Mouse (Mus musculus) MN1 (cell line): ENCODE measurements at regions not wholly inside any gene's neighbourhood (a gene's known extent, or its start where the extent isn't known, plus 50 kb on each side); places are given as distances from the start of the nearest gene placed in this dataset.

Experiments
- DNase-seq: peaks from one replicate; pipeline ENCODE4 v3.0.0-alpha.2; 2016; ENCODE audit warnings: low spot score

DNA sequence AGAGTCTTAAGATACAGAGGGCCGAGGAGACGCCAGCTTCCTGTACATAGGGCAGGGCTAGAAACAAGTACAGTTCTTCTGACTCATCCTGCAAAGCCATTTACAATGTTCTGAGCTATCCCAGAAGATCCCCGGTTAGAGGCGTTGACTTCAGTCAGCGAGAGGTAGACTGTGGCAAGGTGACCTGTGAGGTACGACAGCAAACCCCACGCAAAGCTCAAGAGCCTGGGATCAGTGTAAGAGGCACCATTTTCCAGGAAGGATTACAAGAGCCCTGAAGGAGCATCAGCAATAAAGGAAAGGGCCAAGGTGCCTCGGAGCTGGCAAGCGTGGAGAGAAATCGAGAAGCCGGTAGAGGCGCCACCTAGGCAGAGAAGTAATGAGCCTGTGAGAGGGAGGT, 61.8 kb upstream of the Frmd6 start:
- DNase-seq, result no peak

DNA sequence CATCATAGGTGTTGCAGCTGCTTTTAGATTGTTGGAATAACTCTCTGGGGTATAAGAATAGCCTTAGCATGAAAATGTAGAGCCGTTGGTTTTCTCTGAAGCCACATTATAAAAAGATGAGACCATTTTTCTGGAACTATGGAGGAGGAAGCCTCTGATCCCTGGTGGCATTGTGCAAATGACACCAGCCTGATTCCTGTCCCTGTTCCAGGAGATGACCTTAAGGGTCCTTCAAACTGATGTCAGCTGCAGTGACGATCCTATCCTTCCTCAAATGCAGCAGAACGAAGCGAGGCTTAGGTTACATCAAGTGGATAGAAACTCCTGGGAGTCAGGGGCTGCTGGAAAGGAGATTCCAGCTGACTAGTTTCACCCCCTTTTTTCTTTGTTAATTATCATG, 59.0 kb upstream of the Frmd6 start:
- DNase-seq, result no peak

DNA sequence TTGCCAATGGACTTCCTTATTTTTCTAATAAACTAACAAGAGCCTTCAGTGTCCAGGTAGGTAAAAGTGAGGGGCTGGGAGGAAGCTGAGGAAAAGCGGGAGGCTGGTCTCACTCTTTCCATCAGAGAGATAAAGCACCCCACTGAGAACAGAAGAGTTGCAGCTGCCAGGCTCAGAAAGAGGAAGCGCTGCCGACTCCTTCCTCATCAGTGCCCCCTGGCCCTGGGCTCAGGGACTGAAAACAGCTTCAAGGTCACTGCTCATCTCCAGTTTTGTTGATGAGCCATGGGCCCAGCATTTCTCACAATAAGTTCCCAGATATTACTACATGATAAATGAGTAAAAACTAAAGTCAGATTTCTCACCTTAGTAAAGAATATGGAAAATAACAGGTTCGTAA, 57.4 kb upstream of the Frmd6 start:
- no peak for DNase-seq

DNA sequence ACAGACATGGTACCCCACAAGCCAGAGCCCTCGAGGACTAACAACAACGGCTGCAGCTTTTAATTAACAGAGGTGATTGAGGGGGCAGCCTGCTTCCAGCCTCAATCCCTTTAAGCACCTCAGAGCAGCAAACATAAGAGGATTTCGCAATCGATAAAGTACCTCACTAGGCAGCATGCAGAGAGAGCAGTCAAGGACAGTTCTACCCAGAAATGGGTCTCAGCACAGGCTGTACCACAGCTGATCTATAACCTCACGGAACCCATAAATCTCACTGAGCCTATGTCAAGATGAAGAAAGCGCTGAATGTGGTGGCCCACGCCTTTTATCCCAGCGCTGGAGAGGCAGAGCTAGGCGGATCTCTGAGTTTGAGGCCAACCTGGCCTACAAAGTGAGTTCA, 56.6 kb upstream of the Frmd6 start:
- DNase-seq, result no peak

DNA sequence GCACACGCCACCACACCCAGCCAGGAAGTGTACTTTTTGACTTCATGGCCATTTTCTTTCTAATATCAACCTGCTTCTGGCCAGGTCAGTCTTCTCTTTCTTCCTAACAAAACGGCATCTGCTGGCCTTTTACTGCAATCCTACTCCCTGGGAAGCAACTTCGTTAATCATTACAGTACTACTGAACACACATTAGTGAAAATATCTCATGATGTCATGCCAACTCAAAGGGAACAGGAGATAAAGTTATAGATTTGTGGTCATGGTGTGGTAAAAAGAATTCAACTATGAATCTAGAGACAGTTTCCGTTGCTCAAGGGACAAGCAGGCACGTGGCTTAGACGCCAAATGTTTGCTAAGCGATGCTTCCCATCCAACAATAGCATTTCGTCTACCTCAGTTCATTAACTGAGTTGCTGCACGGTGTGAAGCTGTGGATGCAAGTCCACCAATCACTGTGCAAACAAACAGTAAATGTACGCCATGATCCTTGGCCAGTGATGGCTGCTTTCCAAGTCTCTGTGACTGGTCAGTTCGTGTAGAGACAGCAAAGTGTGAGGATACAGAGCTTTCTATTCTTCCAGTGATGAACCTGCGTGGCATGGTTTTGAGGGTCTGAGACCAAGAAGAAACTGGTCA, 55.7 kb upstream of the Frmd6 start:
- DNase-seq, result no peak

DNA sequence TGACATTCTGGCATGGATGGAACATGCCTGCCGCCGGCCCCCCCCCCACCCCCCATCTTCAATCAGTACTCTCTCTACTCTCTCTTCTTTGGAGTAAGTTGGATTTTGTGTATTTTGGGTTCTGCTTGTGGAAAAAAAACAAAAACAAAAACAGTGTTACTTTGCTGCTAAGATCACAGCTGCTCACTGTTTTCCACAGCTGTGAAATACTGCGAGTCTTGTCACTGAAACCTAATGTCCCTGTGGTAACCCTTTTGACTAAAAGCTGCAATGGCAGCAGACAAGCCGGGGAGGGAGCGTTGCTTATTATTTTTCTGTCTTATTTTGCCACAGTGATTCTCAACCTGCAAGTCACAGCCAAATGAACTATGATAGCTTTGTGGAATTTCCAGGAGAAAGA, 51.3 kb upstream of the Frmd6 start:
- DNase-seq, result no peak

DNA sequence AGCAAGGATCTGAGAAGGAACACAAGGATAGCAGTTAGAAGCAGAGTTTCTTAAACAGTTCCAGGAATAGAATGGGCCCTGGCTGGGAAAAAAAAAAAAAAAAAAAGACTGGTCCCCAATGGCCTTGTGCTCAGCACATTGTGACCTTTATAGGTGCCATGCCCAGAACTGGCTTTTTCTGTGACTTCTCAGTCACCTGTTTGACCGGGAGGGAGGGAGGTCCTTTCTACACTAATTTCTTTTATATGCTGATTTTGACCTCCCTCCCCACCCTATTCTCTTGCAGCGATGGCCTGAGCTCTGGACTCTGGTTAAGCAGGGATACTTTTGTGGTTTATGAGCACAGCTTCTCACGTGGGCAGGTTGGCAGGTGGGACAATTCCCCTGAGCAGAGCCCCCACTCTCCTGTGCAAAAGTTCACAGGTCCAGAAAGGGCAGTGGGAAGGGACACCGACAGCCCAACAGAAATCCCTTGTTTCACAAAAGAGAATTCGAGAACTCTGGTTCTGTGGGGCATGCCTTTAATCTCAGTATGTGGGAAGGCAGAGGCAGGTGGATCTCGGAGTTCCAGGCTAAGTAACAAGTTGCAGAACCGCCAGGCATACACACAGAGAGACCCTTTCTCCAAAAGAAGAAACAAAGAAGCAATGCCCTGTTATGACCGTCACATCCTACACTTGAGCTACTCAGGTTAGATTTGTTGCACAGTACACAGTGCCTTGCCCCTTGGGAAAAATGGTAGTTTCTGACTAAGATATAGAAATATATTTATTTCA, 50.3 kb upstream of the Frmd6 start:
- DNase-seq, result no peak
